Mouse (Mus musculus) layer of hippocampus, adult 6 months (tissue): ENCODE measurements around the gene Gm5678. TPM values are rescaled to one million over a fixed set of nuclear protein-coding genes. Genes with fewer than 3 reads are reported as not detected.

Experiments
- long read RNA-seq, 2 experiments: library from polyadenylated mRNA; unstranded; transcript quantifications; one replicate each; pipeline ENCODE4 v2.0.0; 2019 to 2020
- polyA plus RNA-seq: library from polyadenylated mRNA; unstranded; fragments of <200 nt; fragmentation: Nextera tagmentation; gene quantifications from 2 replicates; pipeline ENCODE4 v1.2.3, GENCODE M21; 2021

The Gm5678 gene
- polyA plus RNA-seq: 0.15 TPM in 1 of 2 replicates, not detected in the other
- long read RNA-seq, experiment 1: 0 reads
- long read RNA-seq, experiment 2: 0 reads

GRCm38 (mm10) chr16:93627761-93628400 is at the start of gene Gm5678:
Gene Gm5678, plus strand, starts transcription at chr16:93628097.

GRCm38 (mm10) chr16:93603439-93604212 is 24.3 kb upstream of the Gm5678 start, which contains the start of gene Setd4:
Gene Setd4, minus strand, starts transcription at chr16:93604063.

GRCm38 (mm10) chr16:93605553-93605952 is 22.3 kb upstream of the Gm5678 start, which contains the start of gene Cbr1:
Gene Cbr1, plus strand, starts transcription at chr16:93605853.

Other genes starting within 250 kb of the Gm5678 start
- 2.5 and 3.7 TPM in 2 replicates for gene Setd4, start 24.0 kb upstream of the Gm5678 start, polyA plus RNA-seq
- 114 TPM in 2 replicates for gene Cbr1, start 22.2 kb upstream of the Gm5678 start, polyA plus RNA-seq
- 21.6 and 21.7 TPM in 2 replicates for gene Cbr3, start 55.1 kb downstream of the Gm5678 start, polyA plus RNA-seq
- 27.8 and 31.4 TPM in 2 replicates for gene Dop1b, start 83.8 kb downstream of the Gm5678 start, polyA plus RNA-seq
- 12.4 and 13.5 TPM in 2 replicates for gene Morc3, start 204.0 kb downstream of the Gm5678 start, polyA plus RNA-seq